Mouse (Mus musculus) MN1 (cell line): ENCODE measurements around the gene Nhlh1.
A peak's percentile ranks its signal among the peaks of the same experiment; 100 is the strongest.

Source experiments
- DNase-seq: peaks from one replicate; pipeline ENCODE4 v3.0.0-alpha.2; 2016; ENCODE audit warnings: low spot score

Nhlh1 gene

GRCm38 (mm10) chr1:172053541-172054440 is 3.6 kb downstream of the Nhlh1 start:
- no peak for DNase-seq

DNA sequence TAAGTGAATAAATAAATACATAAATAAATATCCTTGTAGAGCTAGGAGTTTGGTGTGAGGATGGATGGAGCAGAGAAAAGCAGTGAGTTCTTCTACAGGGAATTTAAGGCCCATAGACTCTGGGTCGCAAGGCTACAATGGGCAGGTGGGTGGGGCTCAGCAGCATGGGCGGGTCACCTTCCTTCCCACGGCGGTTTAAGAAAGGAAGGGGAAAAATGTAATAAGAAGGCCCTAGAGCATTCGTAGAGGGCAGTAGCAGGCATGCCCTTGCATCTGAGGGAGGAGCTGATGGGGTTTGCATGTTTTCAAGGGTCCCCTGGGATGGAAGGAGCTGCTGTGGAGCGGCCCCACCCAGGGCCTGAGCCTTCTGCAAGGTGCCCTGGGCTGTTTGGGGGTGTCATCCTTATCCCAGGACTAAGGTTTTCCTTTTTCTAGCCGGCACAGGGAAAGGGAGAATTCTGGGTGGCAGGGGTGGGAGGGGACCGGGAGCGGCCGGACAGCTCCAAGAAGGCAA is 4.5 kb downstream of the Nhlh1 start:
- no peak for DNase-seq

DNA sequence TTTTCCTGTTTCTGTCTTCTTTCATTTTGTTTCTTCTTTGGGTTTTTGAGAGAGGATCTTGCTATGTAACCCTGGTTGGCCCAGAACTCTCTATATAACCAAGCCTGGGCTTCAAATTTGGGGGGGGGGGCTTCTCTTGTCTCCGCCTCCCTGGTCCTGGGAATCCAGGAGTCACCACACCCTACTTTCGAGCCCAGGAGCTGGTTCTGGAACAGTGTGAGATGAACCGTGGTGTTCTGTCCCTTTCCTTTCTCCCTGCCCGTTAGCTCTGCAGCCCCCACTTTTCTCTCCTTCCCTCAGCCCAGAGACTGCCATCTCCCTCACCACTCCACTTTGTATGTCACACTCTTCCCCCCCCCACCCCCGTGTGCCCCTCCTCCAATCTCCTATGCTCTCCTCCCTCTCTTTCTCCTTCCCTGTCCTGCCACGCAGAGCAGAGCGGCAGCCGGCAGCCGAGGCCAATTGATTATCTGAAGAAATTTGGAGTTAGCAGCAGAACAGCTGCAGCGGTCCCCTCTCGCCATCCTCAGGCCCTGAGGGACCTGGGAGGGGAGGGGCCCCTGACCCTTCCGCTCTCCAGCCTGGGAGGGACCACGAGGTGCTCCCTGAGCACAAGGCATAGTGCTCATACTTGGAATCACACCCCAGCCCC is 8.1 kb downstream of the Nhlh1 start:
- peak; percentile 70 for DNase-seq

GRCm38 (mm10) chr1:172048241-172048734 is 9.1 kb downstream of the Nhlh1 start:
- DNase-seq: peak; percentile 39

- peak; percentile 88 for DNase-seq
Measured at GRCm38 (mm10) chr1:172046938-172047337, 10.4 kb downstream of the Nhlh1 start.

DNA sequence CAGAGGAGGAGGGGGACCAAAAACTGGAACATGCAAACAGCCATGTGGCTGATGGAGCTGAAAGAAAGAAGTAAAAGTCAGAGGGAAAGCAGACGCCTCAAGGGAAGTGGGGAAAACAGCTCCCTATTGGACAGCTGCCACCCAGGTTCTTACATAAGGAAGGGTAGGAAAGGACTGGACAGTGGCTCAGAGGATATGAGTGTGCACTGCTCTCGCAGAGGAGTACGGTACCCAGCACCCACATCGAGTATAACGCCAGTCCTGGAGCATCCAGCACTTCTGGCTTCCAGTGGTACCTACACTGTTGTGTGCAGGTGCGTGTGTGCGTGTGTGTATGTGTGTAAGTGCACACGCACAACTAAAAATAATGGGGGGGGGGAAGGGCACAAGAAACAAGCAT is 11.0 kb downstream of the Nhlh1 start:
- no peak for DNase-seq

GRCm38 (mm10) chr1:172029914-172030313 is 27.5 kb downstream of the Nhlh1 start:
- DNase-seq: peak; percentile 37

DNA sequence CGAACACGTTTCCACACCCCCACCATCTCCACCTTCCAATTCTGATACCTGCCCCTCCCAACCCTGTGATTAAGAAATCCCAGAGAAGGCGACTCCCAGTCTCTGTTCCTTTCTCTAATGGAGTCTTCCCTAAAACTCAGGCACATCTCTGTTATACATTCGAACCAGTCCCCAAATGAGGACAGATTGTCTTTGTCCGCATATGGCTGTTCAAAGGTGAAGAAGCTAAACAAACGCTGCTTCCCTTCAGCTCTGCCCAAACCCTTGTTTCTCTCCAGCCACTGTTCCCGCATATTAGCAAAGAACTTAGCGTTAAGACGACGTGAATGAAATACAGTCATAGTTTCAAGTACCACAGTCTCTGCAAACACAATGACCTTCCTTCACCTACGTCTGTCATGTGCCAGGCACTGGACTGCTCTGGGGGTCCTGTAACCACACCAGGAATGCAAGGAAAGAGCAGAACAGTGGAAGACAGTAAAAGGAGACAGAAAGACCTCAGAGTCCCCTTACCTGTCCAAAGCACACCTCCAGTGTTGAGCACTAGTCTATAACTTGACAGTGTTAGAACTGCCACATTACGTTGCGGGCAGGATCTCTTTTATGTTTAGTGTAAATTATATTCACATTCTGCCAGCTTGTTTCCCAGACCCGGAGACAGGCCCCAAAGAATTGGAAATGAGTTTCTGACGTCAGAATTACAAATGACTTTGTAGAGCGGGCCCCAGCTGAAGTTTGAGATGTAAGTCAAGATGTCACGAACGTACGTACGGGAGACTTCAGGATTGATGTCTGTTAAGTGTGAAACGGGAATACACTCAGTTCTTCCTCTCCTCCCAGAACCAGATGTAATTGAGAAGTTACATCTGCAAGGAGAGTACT is 28.7 kb downstream of the Nhlh1 start, which contains the start of gene Vangl2:
TSS of gene Vangl2 (minus strand) at position 51 of the 882 bp plus-strand sequence.
- DNase-seq: no peak

- DNase-seq: no peak
Measured at GRCm38 (mm10) chr1:172027809-172028102, 29.6 kb downstream of the Nhlh1 start.

DNA sequence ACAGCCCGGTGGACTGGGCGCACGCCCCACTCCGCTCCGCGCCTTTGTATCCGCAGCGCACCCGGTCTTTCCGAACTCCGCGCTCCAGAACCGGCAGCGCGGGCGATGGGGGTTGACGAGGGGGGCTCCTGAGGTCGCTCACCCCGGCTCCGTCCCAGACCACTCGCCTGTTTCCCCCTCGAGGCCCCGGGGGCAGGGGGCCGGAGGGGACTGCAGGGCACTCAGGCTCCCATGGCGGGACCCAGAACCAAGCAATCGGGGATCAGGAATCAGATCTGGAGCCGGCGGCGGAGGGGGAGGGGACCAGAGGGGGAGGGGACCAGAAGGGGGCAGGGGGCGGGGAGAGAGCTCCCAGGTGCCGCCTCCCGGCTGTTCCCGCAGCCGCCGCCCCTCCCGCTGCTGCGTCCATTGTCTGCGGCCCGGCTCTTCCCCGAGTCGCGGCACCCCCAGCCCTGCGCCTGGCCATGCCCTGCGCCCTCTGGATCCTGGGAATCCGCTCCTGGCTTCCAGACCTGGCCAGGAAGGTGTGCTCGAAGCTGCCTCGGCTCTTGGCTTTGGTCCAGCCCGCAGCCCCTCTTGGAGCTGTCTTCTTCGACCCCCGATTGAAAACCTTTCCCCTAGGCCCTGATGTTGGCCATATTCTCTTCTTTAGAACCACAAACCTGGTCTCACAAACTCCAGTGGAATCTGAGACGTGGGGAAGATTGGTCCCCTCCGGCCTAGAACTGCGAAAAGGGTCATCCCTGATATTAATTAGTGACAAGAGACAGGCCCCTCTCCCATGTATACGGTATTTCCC is 30.2 kb downstream of the Nhlh1 start:
- peak; percentile 96 for DNase-seq

DNA sequence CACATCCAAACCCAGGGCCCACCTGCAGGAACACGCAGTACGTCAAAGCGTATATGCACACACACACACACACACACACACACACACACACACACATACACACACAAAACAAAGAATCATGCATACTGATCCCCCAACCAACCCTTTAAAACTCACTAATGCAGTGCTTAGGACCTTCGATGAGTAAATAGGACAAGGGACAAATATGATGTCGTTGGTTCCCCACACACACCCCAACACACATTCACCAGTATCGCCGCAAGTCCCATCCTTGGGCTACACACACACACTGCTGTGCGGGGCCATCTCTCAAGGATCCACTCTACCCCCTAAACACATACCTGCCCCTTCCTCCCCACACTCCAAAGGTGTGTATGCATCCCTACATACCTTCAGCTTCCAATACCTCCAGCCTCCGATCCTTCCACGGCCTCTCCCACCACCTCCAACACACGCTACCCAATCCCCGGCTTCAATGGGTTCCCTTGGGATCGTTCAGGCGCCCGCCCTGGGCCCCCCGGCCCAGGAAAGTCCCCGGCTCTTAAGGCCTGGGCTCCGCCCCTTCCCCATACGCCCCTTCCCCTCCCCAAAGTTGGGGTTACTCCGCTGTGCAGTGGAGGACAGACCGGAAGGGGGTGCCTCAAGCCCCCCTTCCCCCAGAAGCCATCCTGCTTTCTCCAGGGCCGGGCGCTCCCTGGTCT is 31.0 kb downstream of the Nhlh1 start:
- peak; percentile 59 for DNase-seq

DNA sequence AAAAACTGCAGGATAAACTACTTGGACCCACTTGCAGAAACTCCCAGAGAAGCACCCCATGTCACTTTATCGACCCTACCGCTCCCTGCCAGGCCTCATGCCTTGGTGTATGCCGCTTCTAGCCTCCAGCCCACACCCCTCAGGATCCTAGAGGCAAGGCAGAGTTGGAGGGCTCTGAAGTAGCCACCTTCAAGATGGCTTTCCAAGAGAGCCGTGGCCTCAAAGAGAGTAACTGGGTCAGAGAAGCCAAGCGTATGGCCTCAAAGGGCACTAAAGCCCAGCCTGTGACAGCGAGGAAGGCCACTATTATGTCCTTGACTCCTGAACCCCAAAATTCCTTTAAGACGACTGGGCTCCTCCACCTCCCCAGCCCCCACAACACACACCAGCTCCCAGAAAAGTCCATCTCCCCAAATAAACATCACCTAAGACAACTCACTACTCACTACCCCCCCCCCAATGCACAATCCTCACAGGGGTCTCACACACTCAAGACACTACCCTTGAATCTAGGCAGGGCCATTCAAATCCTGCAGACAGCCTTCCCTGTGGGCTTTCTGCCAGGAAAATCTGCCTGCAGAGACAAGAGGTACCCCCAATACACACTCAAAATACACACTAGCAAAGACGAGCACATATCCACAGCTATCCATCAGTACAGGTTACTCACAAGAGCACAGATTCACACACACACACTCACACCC is 32.0 kb downstream of the Nhlh1 start:
- no peak for DNase-seq

DNA sequence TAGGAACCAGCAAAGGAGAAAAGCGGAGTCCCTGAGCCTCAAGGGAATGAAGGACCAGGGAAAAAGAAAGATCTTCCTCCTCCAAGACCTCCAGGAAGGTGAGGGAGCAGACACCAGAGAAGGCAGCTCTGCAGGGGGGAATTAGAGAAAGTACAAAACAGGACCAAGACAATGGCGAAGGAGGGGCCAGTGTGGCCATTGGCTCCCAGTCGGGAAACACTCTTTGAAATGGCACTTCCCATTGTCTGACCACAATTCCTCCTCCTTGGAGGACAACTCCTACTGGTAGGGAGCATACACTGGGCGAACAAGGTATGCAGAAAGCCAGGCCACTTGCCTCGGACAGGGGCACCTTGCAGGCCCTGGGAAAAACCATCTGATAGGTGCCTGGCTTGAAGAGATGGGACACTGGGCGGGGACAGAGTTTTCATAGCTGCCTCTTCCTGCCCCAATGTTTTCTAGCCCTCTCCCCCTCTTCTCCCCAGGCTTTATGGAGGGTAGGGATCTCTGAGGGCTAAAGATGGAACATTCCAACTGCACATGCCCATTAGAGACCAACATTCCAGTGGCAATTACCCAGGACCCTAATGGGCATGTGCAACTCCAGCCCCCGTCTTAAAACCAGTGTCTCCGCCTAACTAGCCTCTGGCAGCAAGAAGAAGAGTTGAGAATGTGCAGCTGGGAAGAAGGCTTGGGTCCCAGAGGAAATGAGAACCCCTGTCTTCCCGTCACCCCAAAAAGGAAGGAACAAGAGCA is 33.1 kb downstream of the Nhlh1 start:
- DNase-seq: no peak

GRCm38 (mm10) chr1:172019863-172020521 is 37.4 kb downstream of the Nhlh1 start:
- DNase-seq: no peak

DNA sequence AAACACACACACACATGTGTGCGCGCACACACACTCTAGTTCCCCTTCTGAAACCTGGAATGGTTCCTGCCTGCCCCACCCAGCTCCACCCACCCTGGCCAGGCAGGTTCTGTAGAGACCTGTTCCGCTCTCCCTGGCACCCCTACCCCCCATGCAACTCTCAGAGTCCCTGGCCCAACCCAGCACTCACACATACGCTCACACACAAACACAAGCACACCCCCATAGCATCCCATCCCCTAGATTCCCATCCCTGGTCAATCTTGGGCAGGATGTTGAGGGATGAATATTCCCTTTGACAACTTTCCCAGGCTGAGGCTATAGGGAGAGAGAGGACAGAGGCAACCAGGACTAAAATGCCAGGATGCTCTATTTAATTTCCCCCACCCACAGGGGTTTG is 38.0 kb downstream of the Nhlh1 start:
- peak; percentile 62 for DNase-seq

GRCm38 (mm10) chr1:172018336-172019311 is 38.7 kb downstream of the Nhlh1 start:
- DNase-seq: no peak

GRCm38 (mm10) chr1:172017517-172018070 is 39.8 kb downstream of the Nhlh1 start:
- no peak for DNase-seq
